Mouse (Mus musculus) G1E (cell line): ENCODE results near the gene Sulf2.

Source experiments
- CTCF ChIP-seq: IDR thresholded peaks from 2 replicates; pipeline ENCODE4 v1.5.1; 2012; ENCODE audit warnings: low read depth, low read length, inconsistent platforms, mixed read lengths
- POLR2AphosphoS5 ChIP-seq: IDR thresholded peaks from 2 replicates; pipeline ENCODE4 v1.6.1; 2012; ENCODE audit warnings: low read depth, low read length, inconsistent platforms; ENCODE audit not compliant: insufficient replicate concordance
- TAL1 ChIP-seq: conservative IDR thresholded peaks from 2 replicates; pipeline ENCODE4 v1.6.1; 2012; ENCODE audit warnings: low read depth, low read length, inconsistent platforms, mixed read lengths

GRCm38 (mm10) chr2:166162160-166162559 lies 6.7 kb upstream of the Sulf2 start:
- TF ChIP-seq CTCF (no peak), POLR2AphosphoS5 (no peak), TAL1 (no peak)
